Mouse (Mus musculus): ENCODE measurements around the gene 4833423E24Rik. TPM values are rescaled to one million over a fixed set of nuclear protein-coding genes. Genes with fewer than 3 reads are reported as not detected.

Gene 4833423E24Rik
- total and polyA plus RNA-seq, 3 experiments, result 0.11 TPM; not detected in 2

DNA sequence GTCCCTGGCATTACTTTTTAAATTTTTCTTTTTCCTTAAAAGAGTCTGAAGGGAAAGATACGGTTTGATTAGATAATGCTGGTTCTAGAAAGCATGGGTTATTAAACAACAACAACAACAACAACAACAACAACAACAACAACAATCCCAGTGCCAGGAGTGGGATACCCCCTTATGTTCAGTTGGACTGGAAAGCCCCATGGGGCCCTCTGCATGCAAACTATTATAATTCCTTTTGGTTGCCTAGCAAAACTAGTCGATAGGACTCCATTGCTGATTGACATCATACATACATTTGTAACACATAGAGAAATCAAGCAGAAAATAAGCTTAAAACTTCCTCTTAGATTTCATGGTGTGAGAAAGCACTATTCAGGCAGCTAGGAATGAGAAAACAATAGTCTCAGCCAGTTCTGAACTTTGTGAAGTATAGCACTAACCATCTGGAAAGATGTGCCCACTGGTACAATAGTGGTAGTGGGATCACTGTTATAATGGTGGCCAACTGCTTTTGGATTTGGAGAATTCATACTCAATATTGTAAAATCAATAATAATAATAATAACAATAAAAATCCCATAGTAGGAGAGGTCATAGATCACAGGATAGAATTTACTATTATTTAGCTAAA, 4.2 kb upstream of the 4833423E24Rik start:
- DNase-seq (ENCODE audit: low spot score), result no peak
- Histone ChIP-seq H3K4me1 (ENCODE audit: insufficient read depth, low read depth, low read length) (no peaks in the 10 kb centered on the region), H3K9me3 (replicated peaks) (no peaks in the 10 kb centered on the region), H3K4me3 (ENCODE audit: low read depth, low read length) (no peak overlapping the region), H3K27me3 (ENCODE audit: insufficient read depth, low read length) (no peaks in the 10 kb centered on the region), H3K36me3 (replicated peaks) (no peaks in the 10 kb centered on the region)
- no peak for TF ChIP-seq TAL1 (conservative IDR thresholded peaks at IDR 0.05; ENCODE audit: low read depth, low read length)
- TF ChIP-seq GATA2 (IDR thresholded peaks at IDR 0.05; ENCODE audit: borderline replicate concordance, low read depth, low read length), result no peak
- TF ChIP-seq GATA1 (IDR thresholded peaks at IDR 0.05; ENCODE audit: borderline replicate concordance, low read length), result no peak
- TF ChIP-seq CTCF (IDR thresholded peaks at IDR 0.05; ENCODE audit: low read depth, low read length), result no peak
- no peak for TF ChIP-seq POLR2AphosphoS5 (IDR thresholded peaks at IDR 0.05; ENCODE audit: insufficient replicate concordance, low read depth, low read length)
- no peak for ATAC-seq (ENCODE audit: extremely low read depth, insufficient number of reproducible peaks, low FRiP score, poor library complexity, severe bottlenecking)

DNA sequence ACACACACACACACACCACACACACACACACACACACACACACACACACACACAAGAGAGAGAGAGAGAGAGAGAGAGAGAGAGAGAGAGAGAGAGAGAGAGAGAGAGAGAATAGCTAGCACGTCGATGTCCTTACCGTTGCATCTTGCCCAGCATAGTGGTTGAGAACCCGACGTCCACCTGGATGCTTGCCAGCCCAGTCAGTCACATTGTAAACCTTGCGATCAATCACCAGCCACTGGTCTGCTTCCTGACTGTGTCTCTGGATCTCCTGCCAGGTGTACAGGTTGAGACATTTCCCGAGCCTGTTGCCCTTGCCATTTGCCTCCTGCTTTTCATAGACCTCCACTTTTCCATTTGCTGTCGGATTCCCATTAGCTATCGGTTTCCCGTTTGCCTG, 532 bp downstream of the 4833423E24Rik start:
- H3K36me3 ChIP-seq (replicated peaks), result no peaks in the 10 kb centered on the region
- TF ChIP-seq GATA1 (IDR thresholded peaks at IDR 0.05; ENCODE audit: borderline replicate concordance, low read length), result no peak
- no peak for TF ChIP-seq POLR2AphosphoS5 (IDR thresholded peaks at IDR 0.05; ENCODE audit: insufficient replicate concordance, low read depth, low read length)
- no peak for TF ChIP-seq GATA2 (IDR thresholded peaks at IDR 0.05; ENCODE audit: borderline replicate concordance, low read depth, low read length)
- no peak for TF ChIP-seq TAL1 (conservative IDR thresholded peaks at IDR 0.05; ENCODE audit: low read depth, low read length)
- H3K4me1 ChIP-seq (ENCODE audit: insufficient read depth, low read depth, low read length), result no peaks in the 10 kb centered on the region
- H3K27me3 ChIP-seq (ENCODE audit: insufficient read depth, low read length), result no peaks in the 10 kb centered on the region
- no peak for ATAC-seq (ENCODE audit: extremely low read depth, insufficient number of reproducible peaks, low FRiP score, poor library complexity, severe bottlenecking)
- no peak overlapping the region for H3K4me3 ChIP-seq (ENCODE audit: low read depth, low read length)
- DNase-seq (ENCODE audit: low spot score), result no peak
- H3K9me3 ChIP-seq (replicated peaks), result no peaks in the 10 kb centered on the region

DNA sequence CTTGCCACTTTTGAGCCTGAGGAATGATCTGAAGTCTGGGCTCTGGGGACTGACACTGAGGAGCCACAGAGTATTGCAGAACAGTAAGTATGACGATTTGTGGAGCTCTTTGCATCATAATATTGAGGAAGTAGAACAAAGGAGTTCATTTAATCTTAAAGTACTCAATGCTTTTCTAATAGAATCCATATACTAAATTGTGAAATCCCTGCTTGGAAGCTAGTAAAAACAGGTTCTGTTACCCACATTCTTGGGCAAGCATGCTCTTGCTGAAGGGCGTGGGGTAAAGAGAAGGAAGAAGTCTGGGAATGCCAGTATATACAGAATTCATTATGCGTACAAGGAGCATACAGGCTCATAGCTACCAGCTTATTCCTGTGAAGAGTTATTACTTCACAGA, 8.4 kb downstream of the 4833423E24Rik start:
- DNase-seq (ENCODE audit: low spot score), result no peak
- Histone ChIP-seq H3K36me3 (replicated peaks) (no peaks in the 10 kb centered on the region), H3K4me1 (ENCODE audit: insufficient read depth, low read depth, low read length) (no peaks in the 10 kb centered on the region), H3K27me3 (ENCODE audit: insufficient read depth, low read length) (no peaks in the 10 kb centered on the region), H3K9me3 (replicated peaks) (no peaks in the 10 kb centered on the region), H3K4me3 (ENCODE audit: low read depth, low read length) (no peak overlapping the region)
- TF ChIP-seq GATA2 (IDR thresholded peaks at IDR 0.05; ENCODE audit: borderline replicate concordance, low read depth, low read length) (no peak), TAL1 (conservative IDR thresholded peaks at IDR 0.05; ENCODE audit: low read depth, low read length) (no peak), POLR2AphosphoS5 (IDR thresholded peaks at IDR 0.05; ENCODE audit: insufficient replicate concordance, low read depth, low read length) (no peak), GATA1 (IDR thresholded peaks at IDR 0.05; ENCODE audit: borderline replicate concordance, low read length) (no peak), CTCF (IDR thresholded peaks at IDR 0.05; ENCODE audit: low read depth, low read length) (no peak)
- no peak for ATAC-seq (ENCODE audit: extremely low read depth, insufficient number of reproducible peaks, low FRiP score, poor library complexity, severe bottlenecking)

DNA sequence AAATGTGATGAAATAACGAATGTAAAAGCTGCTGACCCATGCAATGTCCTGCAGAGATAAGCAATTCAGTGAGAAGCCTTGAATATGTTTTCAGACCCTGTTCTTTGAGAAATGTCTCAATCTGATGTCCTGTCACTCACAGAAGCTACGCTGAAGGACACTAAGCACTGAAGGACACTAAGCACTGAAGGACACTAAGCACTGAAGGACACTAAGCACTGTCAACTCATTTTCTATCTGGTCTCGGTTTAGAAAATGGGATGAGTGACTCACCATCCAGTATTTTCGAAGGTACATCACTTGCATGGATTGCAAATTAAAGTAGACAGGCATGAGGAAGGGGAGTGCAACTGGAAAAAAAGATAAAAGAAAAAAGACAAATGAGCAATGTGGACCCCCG, 28.4 kb downstream of the 4833423E24Rik start:
- H3K4me1 ChIP-seq (ENCODE audit: insufficient read depth, low read depth, low read length), result no peaks in the 10 kb centered on the region
- no peak for ATAC-seq (ENCODE audit: extremely low read depth, insufficient number of reproducible peaks, low FRiP score, poor library complexity, severe bottlenecking)

DNA sequence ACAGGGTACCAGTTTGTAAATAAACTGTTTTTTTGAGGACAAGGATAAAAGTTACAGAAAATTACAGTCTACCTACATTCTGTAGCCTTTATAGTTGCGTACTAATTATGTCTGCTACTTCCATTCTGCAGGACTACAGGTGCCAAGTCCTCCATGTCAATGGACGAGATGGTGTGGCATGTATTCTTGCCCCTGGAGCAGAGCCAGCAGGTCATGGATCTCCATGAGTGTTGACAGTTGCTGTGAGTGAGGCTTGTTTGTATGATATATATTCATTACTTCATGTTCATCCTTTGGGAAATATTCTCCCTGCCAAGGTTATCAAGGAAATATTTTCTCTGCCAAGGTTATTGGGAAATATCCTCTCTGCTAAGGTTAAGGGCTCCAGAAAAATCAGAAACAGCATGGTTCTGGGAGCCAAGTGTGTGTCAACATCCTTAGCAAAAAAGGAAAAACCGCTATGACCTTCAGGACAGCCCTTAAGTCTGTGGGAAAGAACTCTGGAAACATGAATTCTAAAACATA, 52.0 kb downstream of the 4833423E24Rik start:
- ATAC-seq (ENCODE audit: extremely low read depth, insufficient number of reproducible peaks, low FRiP score, poor library complexity, severe bottlenecking), result no peak
- no peaks in the 10 kb centered on the region for H3K27me3 ChIP-seq (ENCODE audit: insufficient read depth, low read length)

More for the DNA sequence above, 28.4 kb downstream of the 4833423E24Rik start:
- H3K36me3 ChIP-seq (replicated peaks), result no peaks in the 10 kb centered on the region
- H3K4me3 ChIP-seq (ENCODE audit: low read depth, low read length), result no peak overlapping the region
- H3K27me3 ChIP-seq (ENCODE audit: insufficient read depth, low read length), result no peaks in the 10 kb centered on the region
- no peaks in the 10 kb centered on the region for H3K9me3 ChIP-seq (replicated peaks)
- TF ChIP-seq CTCF (IDR thresholded peaks at IDR 0.05; ENCODE audit: low read depth, low read length) (no peak), POLR2AphosphoS5 (IDR thresholded peaks at IDR 0.05; ENCODE audit: insufficient replicate concordance, low read depth, low read length) (no peak), GATA2 (IDR thresholded peaks at IDR 0.05; ENCODE audit: borderline replicate concordance, low read depth, low read length) (no peak), GATA1 (IDR thresholded peaks at IDR 0.05; ENCODE audit: borderline replicate concordance, low read length) (no peak), TAL1 (conservative IDR thresholded peaks at IDR 0.05; ENCODE audit: low read depth, low read length) (no peak)
- no peak for DNase-seq (ENCODE audit: low spot score)

DNA sequence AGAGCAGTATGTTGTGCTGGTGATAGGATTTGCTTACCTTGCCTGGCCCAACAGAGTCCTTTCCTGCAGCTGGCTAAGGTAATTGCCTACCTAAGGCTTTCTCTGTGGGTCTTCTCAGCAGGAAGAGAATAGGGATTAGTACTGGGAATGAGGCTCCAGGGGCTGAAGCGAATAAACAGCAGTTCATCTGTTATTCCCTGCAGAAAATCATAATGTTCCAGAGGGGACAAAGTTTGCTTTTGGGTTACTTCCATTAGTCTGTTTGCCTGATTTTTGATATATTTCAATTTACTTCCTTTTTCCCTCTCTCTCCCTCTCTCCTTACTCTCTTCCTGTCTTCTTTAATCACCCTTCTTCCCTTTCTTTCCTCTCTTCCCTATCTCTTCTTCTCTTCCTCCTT, 75.3 kb downstream of the 4833423E24Rik start, which contains the start of gene Olfr995:
Gene Olfr995, minus strand, starts transcription at position 101 of the 400 bp plus-strand sequence.
- H3K27me3 ChIP-seq (ENCODE audit: insufficient read depth, low read length), result no peaks in the 10 kb centered on the region
- TF ChIP-seq GATA2 (IDR thresholded peaks at IDR 0.05; ENCODE audit: borderline replicate concordance, low read depth, low read length) (no peak), GATA1 (IDR thresholded peaks at IDR 0.05; ENCODE audit: borderline replicate concordance, low read length) (no peak), TAL1 (conservative IDR thresholded peaks at IDR 0.05; ENCODE audit: low read depth, low read length) (no peak), CTCF (IDR thresholded peaks at IDR 0.05; ENCODE audit: low read depth, low read length) (no peak), POLR2AphosphoS5 (IDR thresholded peaks at IDR 0.05; ENCODE audit: insufficient replicate concordance, low read depth, low read length) (no peak)
- no peaks in the 10 kb centered on the region for H3K36me3 ChIP-seq (replicated peaks)
- DNase-seq (ENCODE audit: low spot score) (no peak), ATAC-seq (ENCODE audit: extremely low read depth, insufficient number of reproducible peaks, low FRiP score, poor library complexity, severe bottlenecking) (no peak)
- no peaks in the 10 kb centered on the region for H3K9me3 ChIP-seq (replicated peaks)
- no peak within 1 kb of the TSS for H3K4me3 ChIP-seq (ENCODE audit: low read depth, low read length)
- no peaks in the 10 kb centered on the region for H3K4me1 ChIP-seq (ENCODE audit: insufficient read depth, low read depth, low read length)

More for the DNA sequence above, 52.0 kb downstream of the 4833423E24Rik start:
- TF ChIP-seq TAL1 (conservative IDR thresholded peaks at IDR 0.05; ENCODE audit: low read depth, low read length) (no peak), GATA1 (IDR thresholded peaks at IDR 0.05; ENCODE audit: borderline replicate concordance, low read length) (no peak), POLR2AphosphoS5 (IDR thresholded peaks at IDR 0.05; ENCODE audit: insufficient replicate concordance, low read depth, low read length) (no peak), CTCF (IDR thresholded peaks at IDR 0.05; ENCODE audit: low read depth, low read length) (no peak)
- Histone ChIP-seq H3K36me3 (replicated peaks) (no peaks in the 10 kb centered on the region), H3K9me3 (replicated peaks) (peaks cover 2% of the 10 kb centered on the region), H3K4me1 (ENCODE audit: insufficient read depth, low read depth, low read length) (no peaks in the 10 kb centered on the region), H3K4me3 (ENCODE audit: low read depth, low read length) (no peak overlapping the region)
- no peak for DNase-seq (ENCODE audit: low spot score)
